9 mouse cellular contexts compared by ENCODE assay signal in genomic region chr2:119814376-119814933, GRCm38 (mm10). TPM values are rescaled to one million over a fixed set of nuclear protein-coding genes. Genes with fewer than 3 reads are reported as not detected.
DNase-seq lines count a peak whose midpoint lies in the region; ATAC-seq and TF ChIP-seq lines count a peak whose summit lies in the region.
"Had no signal": no experiment of that assay in that cellular context is flagged by ENCODE, and none has a peak within 500 bp of the region (broad histone marks: within the 10 kb centered on the region; RNA-seq: fewer than 3 reads in every experiment).

No protein-coding gene starts in this region.

- H3K4me3 ChIP-seq in hindbrain, embryonic 13.5 days: no peak overlapping the region
- no peak overlapping the region for H3K4me3 ChIP-seq in hindbrain, embryonic 10.5 days
- H3K4me3 ChIP-seq in forebrain, postnatal 0 days (ENCODE audit: low read depth, low read length): no peak overlapping the region
- H3K4me3 ChIP-seq in kidney, embryonic 15.5 days (replicated peaks): no peak overlapping the region
- H3K4me3 ChIP-seq: liver, embryonic 13.5 days had no signal

- H3K4me1 ChIP-seq in hindbrain, embryonic 13.5 days (replicated peaks): peaks cover 5% of the 10 kb centered on the region; the same call in 1 of the 2 replicates
- H3K4me1 ChIP-seq in hindbrain, embryonic 10.5 days (replicated peaks): no peaks in the 10 kb centered on the region
- 0 out of 2 replicates have a peak, but pooled peaks cover 3% of the 10 kb centered on the region for H3K4me1 ChIP-seq in forebrain, postnatal 0 days (ENCODE audit: insufficient read depth)
- peaks cover 7% of the 10 kb centered on the region; the same call in 1 of the 2 replicates for H3K4me1 ChIP-seq in kidney, embryonic 15.5 days
- H3K4me1 ChIP-seq: liver, embryonic 13.5 days had no signal

- H3K27ac ChIP-seq in hindbrain, embryonic 13.5 days: peak overlapping the region; percentile 30; the same call in 1 of the 2 replicates
- H3K27ac ChIP-seq in hindbrain, embryonic 10.5 days: no peak overlapping the region
- H3K27ac ChIP-seq in forebrain, postnatal 0 days (ENCODE audit: low read depth, low read length): 0 out of 2 replicates have a peak overlapping the region, but pooled peaks have one; percentile 21
- H3K27ac ChIP-seq in kidney, embryonic 15.5 days: no peak overlapping the region
- H3K27ac ChIP-seq: liver, embryonic 13.5 days had no signal

- peaks cover 66% of the 10 kb centered on the region for H3K36me3 ChIP-seq in hindbrain, embryonic 13.5 days
- peaks cover 81% of the 10 kb centered on the region for H3K36me3 ChIP-seq in hindbrain, embryonic 10.5 days
- peaks cover 13% of the 10 kb centered on the region for H3K36me3 ChIP-seq in forebrain, postnatal 0 days (ENCODE audit: insufficient read depth)
- H3K36me3 ChIP-seq in kidney, embryonic 15.5 days: peaks cover 20% of the 10 kb centered on the region

- no peak for DNase-seq in hindbrain, embryonic 10.5 days (ENCODE audit: low spot score)
- peak; percentile 67 for DNase-seq in cerebellum, adult 9-10 months
- peak; percentile 76 for DNase-seq in forebrain, postnatal 0 days
- DNase-seq in lung, postnatal 4 days: peak; percentile 52 to 73
- DNase-seq in urinary bladder, postnatal 14 days (ENCODE audit: low spot score): no peak
- DNase-seq in kidney, postnatal 36 days: no peak
- DNase-seq: liver, embryonic 13.5 days had no signal

- peak overlapping the region; percentile 13; the same call in 1 of the 2 replicates for H3K9ac ChIP-seq in hindbrain, embryonic 13.5 days
- H3K9ac ChIP-seq in forebrain, postnatal 0 days: no peak overlapping the region
- H3K9ac ChIP-seq in kidney, embryonic 15.5 days: no peak overlapping the region
- H3K9ac ChIP-seq: liver, embryonic 13.5 days had no signal

- TF ChIP-seq CTCF in forebrain, postnatal 0 days (IDR thresholded peaks at IDR 0.05; ENCODE audit: low read depth): no peak

- no peak overlapping the region for H3K4me2 ChIP-seq in hindbrain, embryonic 13.5 days
- no peak overlapping the region for H3K4me2 ChIP-seq in forebrain, postnatal 0 days (ENCODE audit: low read depth)
- H3K4me2 ChIP-seq in kidney, embryonic 15.5 days: no peak overlapping the region
- H3K4me2 ChIP-seq: liver, embryonic 13.5 days had no signal

- no peaks in the 10 kb centered on the region for H3K27me3 ChIP-seq in hindbrain, embryonic 13.5 days
- H3K27me3 ChIP-seq in hindbrain, embryonic 10.5 days (ENCODE audit: insufficient read depth, poor library complexity, severe bottlenecking): no peaks in the 10 kb centered on the region
- H3K27me3 ChIP-seq in forebrain, postnatal 0 days (ENCODE audit: insufficient read depth, low read length): no peaks in the 10 kb centered on the region
- no peaks in the 10 kb centered on the region for H3K27me3 ChIP-seq in kidney, embryonic 15.5 days

- no peaks in the 10 kb centered on the region for H3K9me3 ChIP-seq in hindbrain, embryonic 13.5 days
- no peaks in the 10 kb centered on the region for H3K9me3 ChIP-seq in hindbrain, embryonic 10.5 days
- H3K9me3 ChIP-seq in forebrain, postnatal 0 days (ENCODE audit: low read length): no peaks in the 10 kb centered on the region
- H3K9me3 ChIP-seq in kidney, embryonic 15.5 days (replicated peaks): no peaks in the 10 kb centered on the region
- H3K9me3 ChIP-seq: liver, embryonic 13.5 days had no signal

- peak; percentile 50; the same call in 1 of the 2 replicates for ATAC-seq in hindbrain, embryonic 13.5 days (ENCODE audit: low FRiP score)
- peak; percentile 73 for ATAC-seq in forebrain, postnatal 0 days
- ATAC-seq in kidney, embryonic 15.5 days (replicated peaks; ENCODE audit: low FRiP score): no peak

- WGBS in hindbrain, embryonic 13.5 days: 69% methylated on average over 7 of the region's 7 CpGs
- 74% methylated on average over 7 of the region's 7 CpGs for WGBS in hindbrain, embryonic 10.5 days
- WGBS in forebrain, postnatal 0 days: 51% methylated on average over 7 of the region's 7 CpGs
- 42% methylated on average over 7 of the region's 7 CpGs for WGBS in kidney, embryonic 15.5 days

RNA-seq across cellular contexts. Expression of gene Tyro3, which starts 16.9 kb away (rescaled TPM):
- polyA plus RNA-seq in hindbrain, embryonic 13.5 days (2015; fragmentation: Nextera tagmentation; extraction: Ambion mirVana): 19.4 and 20.0 TPM in 2 replicates
- polyA plus RNA-seq in hindbrain, embryonic 10.5 days (2016; fragmentation: Nextera tagmentation; extraction: Ambion mirVana): 21.5 and 23.5 TPM in 2 replicates
- total RNA-seq in forebrain, postnatal 0 days (2014; rRNA removed): 46.6 and 47.5 TPM in 2 replicates
- 17.3 and 18.5 TPM in 2 replicates for polyA plus RNA-seq in forebrain, postnatal 0 days (2015; fragmentation: Nextera tagmentation; extraction: Ambion mirVana)
- polyA plus RNA-seq in kidney, embryonic 15.5 days (2015; fragmentation: Nextera tagmentation; extraction: Ambion mirVana): 12.3 and 13.0 TPM in 2 replicates

RNA-seq across cellular contexts. Expression of gene Rpap1, which starts 27.1 kb away (rescaled TPM):
- polyA plus RNA-seq in hindbrain, embryonic 13.5 days (2015; fragmentation: Nextera tagmentation; extraction: Ambion mirVana): 22.2 and 22.6 TPM in 2 replicates
- polyA plus RNA-seq in hindbrain, embryonic 10.5 days (2016; fragmentation: Nextera tagmentation; extraction: Ambion mirVana): 40.2 and 41.6 TPM in 2 replicates
- 18.9 and 20.4 TPM in 2 replicates for total RNA-seq in forebrain, postnatal 0 days (2014; rRNA removed)
- polyA plus RNA-seq in forebrain, postnatal 0 days (2015; fragmentation: Nextera tagmentation; extraction: Ambion mirVana): 8.0 and 9.9 TPM in 2 replicates
- polyA plus RNA-seq in kidney, embryonic 15.5 days (2015; fragmentation: Nextera tagmentation; extraction: Ambion mirVana): 29.9 and 34.1 TPM in 2 replicates

RNA-seq across cellular contexts. Expression of gene Ltk, which starts 54.2 kb away (rescaled TPM):
- polyA plus RNA-seq in hindbrain, embryonic 13.5 days (2015; fragmentation: Nextera tagmentation; extraction: Ambion mirVana): 0.91 and 1.4 TPM in 2 replicates
- not detected in 2 replicates for polyA plus RNA-seq in hindbrain, embryonic 10.5 days (2016; fragmentation: Nextera tagmentation; extraction: Ambion mirVana)
- 1.3 and 1.7 TPM in 2 replicates for total RNA-seq in forebrain, postnatal 0 days (2014; rRNA removed)
- 0.48 and 0.56 TPM in 2 replicates for polyA plus RNA-seq in forebrain, postnatal 0 days (2015; fragmentation: Nextera tagmentation; extraction: Ambion mirVana)
- polyA plus RNA-seq in kidney, embryonic 15.5 days (2015; fragmentation: Nextera tagmentation; extraction: Ambion mirVana): 0.53 and 0.95 TPM in 2 replicates
- polyA plus RNA-seq: liver, embryonic 13.5 days had no signal

Comparison
In these comparisons a context has a peak if more than half of its experiments do, and no peak if none do; other contexts are left out.
1. H3K27ac ChIP-seq: peak in hindbrain, embryonic 13.5 days (single experiment) and forebrain, postnatal 0 days (single experiment); none in hindbrain, embryonic 10.5 days (single experiment) and kidney, embryonic 15.5 days (single experiment).
2. DNase-seq: peak in cerebellum, adult 9-10 months (single experiment), forebrain, postnatal 0 days (single experiment) and lung, postnatal 4 days (2 of 2); none in hindbrain, embryonic 10.5 days (single experiment), urinary bladder, postnatal 14 days (single experiment) and kidney, postnatal 36 days (0 of 2).